Mouse (Mus musculus) thymus, postnatal 10 days (tissue): ENCODE results near the gene Sorbs2.

Experiments
- DNase-seq, 2 experiments: peaks; one replicate each; pipeline ENCODE4 v3.0.0; 2021; ENCODE audit warnings: low spot score in 2 of 2

The Sorbs2 gene

DNA sequence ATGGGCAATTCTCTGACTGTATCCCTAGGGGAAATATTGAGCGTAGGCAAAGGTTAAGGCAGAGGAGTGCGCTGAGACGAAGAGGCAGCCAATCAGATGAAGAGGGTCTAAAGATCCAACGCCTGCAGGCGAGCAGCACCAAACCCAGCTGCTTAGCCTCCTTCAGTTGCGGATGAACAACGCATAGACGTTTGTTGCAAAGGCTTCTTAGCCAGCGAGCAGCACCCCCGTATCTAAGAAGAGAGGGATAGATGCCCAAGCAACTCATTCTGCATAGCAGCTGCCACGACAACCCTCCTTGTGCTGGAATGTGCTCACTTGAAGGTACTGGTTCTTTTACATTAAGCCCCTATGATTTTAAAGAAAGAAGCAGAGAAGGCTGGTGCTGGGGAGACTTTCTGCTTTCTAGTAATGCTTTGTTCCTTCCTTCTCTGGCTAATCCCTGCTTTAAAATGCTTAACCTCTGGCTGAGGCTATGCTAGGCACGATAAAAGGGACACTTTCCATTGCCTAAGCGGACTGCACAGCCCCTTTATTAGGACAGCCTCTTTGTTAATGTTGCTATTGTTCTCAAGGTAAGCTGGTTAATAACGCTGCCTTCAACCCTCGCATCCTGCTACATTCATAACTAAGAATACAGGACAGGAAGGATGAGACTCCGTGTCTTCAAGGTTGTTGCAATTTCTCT lies at the start of gene Sorbs2:
Gene Sorbs2, plus strand, starts transcription at position 155 of the 688 bp plus-strand sequence.
- no peak for DNase-seq

GRCm38 (mm10) chr8:45457874-45458273 lies 49.7 kb upstream of the Sorbs2 start:
- DNase-seq: no peak

GRCm38 (mm10) chr8:45469006-45469405 lies 38.6 kb upstream of the Sorbs2 start:
- DNase-seq: no peak

GRCm38 (mm10) chr8:45469507-45470178 lies 37.9 kb upstream of the Sorbs2 start:
- DNase-seq: no peak

GRCm38 (mm10) chr8:45480886-45481285 lies 26.7 kb upstream of the Sorbs2 start:
- DNase-seq: no peak

- no peak for DNase-seq
Observed at GRCm38 (mm10) chr8:45486281-45486680, 21.3 kb upstream of the Sorbs2 start.

DNA sequence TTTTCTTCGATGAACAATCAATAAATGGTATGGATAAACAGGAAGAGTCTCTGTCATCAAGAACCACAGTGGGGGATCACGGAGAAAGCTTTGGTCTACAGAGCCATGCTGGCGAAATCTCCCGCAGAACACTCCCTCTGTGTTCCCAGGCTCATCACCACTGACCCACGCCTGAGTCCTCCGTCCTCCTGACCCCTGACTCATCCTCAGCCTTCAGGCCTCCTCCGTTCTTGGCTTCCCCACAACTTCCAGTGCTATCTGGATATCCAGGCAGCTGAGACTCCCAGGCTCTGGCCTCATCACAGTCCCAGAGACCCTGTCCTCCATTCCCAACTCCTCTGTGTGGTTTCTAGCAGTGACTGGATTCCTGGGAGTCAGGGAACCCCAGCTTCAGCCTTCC lies 3.6 kb upstream of the Sorbs2 start:
- no peak for DNase-seq

- no peak for DNase-seq
Observed at GRCm38 (mm10) chr8:45506376-45506775, 1.2 kb upstream of the Sorbs2 start.

- no peak for DNase-seq
Observed at GRCm38 (mm10) chr8:45507277-45507633, 333 bp upstream of the Sorbs2 start.

DNA sequence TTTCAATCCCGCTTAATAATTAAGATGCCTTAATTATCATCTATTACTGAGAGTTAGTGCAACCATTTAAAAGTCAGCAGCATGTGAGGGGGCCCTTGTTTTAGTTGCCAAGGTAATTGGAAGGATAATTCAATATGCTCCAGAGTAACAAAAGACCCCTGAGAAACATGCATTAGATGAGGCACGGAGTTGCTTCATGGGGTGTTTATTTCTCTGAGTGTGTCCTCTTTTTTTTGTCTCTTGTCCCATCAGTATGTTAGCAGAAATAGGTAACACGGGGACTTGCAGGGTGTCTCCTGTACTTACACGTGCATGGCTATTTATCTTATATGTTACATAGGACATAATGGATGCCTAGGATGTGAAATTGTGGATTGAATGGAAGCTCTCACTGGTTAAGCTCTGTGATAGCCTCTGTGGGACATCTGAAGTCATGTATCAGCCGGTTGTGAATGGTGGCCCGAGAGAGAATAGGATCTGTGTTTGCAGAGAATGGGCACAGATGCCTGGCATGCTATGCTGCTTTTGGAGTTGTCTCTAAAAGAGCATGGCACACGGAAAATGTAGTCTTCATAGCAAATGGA lies 1.0 kb downstream of the Sorbs2 start:
- no peak for DNase-seq

- DNase-seq: no peak
Observed at GRCm38 (mm10) chr8:45512369-45512768, 4.8 kb downstream of the Sorbs2 start.

DNA sequence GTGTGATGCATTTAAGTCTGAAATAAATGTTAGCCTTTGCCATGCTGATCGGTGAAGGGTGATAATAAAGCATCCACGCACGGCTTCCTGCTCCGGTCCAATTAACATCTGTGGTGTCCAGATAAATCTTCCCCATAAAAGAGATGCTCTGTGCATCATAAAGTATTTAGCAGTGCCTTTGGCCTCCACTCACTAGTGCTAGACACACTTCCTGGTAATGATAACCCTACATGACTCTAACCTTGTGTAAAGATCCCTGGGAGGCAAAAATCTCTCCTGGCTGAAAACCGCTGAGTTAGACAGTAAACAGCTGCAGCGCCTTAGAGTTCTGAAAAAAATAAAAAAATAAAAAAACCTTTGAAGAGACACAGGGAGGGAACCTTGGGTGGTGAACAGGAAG lies 14.0 kb downstream of the Sorbs2 start:
- DNase-seq: no peak

- DNase-seq: no peak
Observed at GRCm38 (mm10) chr8:45527708-45528107, 20.1 kb downstream of the Sorbs2 start.

DNA sequence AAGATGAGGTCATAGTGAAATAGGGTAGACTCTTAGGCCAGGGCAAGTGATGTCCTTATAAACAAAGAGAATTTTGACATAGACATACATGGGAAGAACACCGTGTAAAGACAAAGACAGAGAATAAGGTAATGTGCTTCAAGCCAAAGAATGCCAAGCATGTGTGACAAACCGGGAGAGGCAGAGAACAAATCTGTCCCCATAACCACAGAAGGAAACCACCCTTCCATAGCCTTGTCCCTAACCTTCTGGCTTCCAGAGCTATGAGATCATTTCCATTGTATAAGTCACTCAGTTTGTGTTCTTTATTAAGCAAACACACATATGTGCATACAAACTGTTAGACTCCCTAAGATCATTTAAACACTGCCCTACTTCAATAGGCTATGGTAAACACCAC lies 21.3 kb downstream of the Sorbs2 start:
- DNase-seq: no peak

DNA sequence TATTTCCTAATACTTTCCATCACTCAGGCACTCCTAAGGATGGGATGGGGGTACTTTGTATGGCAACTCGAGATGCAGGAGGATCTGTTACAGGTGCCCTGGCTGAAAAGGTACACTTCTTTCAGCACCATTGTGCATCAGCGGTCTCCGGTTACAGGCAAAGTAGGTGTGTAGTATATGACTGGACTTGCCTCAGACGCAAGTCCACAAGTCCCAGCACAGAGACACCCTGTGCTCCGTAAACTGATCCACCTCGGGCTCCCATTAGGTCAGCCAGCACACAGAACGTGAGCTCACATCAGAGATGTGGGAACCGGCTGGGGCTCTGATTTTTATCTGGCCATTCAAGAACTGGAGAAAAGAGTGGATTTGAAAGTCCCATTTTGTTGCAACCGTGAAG lies 29.0 kb downstream of the Sorbs2 start:
- no peak for DNase-seq

- DNase-seq: no peak
Observed at GRCm38 (mm10) chr8:45540513-45540912, 32.9 kb downstream of the Sorbs2 start.

- no peak for DNase-seq
Observed at GRCm38 (mm10) chr8:45552175-45552574, 44.6 kb downstream of the Sorbs2 start.

DNA sequence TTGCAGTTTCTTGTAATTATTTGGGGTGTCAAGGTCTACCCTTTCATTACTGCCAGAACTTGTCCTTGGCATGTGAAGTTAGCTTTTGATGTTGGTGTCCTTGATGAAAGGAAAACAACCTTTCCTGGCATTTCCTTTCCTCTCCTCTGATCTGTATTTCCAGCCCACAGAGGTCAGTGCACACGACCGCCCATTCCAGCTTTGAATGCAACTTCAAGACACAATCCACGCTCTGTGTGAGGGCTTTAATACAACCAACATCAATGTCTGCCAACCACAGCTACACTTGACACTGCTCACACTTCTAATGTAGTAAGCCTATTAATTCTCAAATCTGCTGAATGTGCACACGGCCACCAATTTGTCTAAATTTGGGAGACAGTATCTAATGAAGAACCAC lies 47.0 kb downstream of the Sorbs2 start:
- no peak for DNase-seq

- DNase-seq: no peak
Observed at GRCm38 (mm10) chr8:45557936-45558335, 50.3 kb downstream of the Sorbs2 start.

DNA sequence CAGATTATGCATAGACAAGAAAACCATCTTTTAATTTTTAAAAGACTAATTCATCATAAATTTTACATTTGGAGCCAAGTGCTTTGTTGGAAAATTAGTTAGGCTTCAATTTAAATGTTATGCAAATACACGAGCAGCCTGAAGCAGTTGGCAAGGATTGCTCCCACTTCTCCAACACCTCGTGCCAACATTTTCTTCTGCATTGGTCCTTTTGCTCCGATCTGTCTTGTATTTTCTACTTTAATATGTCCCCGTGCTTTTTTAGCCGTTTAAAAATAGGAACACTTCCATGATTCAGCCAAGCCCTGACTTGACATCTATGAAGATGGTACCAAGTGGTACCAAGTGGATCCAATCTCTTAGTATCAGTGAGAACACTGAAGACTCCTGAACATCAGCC lies 50.8 kb downstream of the Sorbs2 start:
- no peak for DNase-seq

DNA sequence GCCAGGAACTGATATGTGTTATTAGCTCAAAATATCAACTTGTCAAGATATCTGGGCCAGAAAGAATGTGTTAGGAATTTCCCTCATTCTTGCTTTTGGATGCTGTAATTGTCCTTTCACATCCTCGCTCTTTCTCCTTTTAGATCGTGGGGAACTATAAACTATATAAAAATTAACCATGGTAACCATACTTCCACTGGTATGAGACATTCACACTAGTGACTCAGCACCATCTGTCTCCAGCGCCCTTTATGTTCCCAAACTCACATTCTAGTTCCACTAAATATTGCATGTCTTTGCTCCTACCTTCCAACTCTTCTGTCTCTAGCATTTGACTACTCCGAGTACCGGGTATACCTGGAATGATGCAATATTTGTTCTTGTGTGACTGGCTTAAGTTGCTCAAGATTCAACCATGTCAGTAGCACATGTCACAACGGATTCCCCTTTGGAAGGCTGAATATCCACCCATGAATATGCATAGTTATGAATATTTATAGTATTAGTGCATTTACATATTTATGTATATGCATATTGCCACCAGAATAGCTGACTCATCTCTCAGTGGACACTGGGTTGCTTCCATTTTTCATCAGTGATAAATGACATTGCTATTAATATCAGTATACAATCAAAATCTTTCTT lies 51.7 kb downstream of the Sorbs2 start:
- no peak for DNase-seq

- no peak for DNase-seq
Observed at GRCm38 (mm10) chr8:45565189-45565588, 57.6 kb downstream of the Sorbs2 start.

GRCm38 (mm10) chr8:45570117-45570516 lies 62.5 kb downstream of the Sorbs2 start:
- DNase-seq: no peak
